Mouse (Mus musculus) CH12.LX (cell line): ENCODE measurements around the gene Trpc5. TPM values are rescaled to one million over a fixed set of nuclear protein-coding genes. Genes with fewer than 3 reads are reported as not detected.

Experiments
- DNase-seq: peaks from one replicate; pipeline ENCODE4 v3.0.0-alpha.2; 2013; ENCODE audit errors: extremely low read depth
- H3K27ac ChIP-seq: 2 replicates; pipeline ENCODE4 v1.5.1; 2012; ENCODE audit warnings: low read depth, mild to moderate bottlenecking, control low read depth, moderate library complexity; ENCODE audit not compliant: insufficient read depth
- H3K27me3 ChIP-seq: replicated peaks from 2 replicates; pipeline ENCODE3; 2012; ENCODE audit warnings: inconsistent platforms
- H3K36me3 ChIP-seq, 2 experiments: replicated peaks in 1 of 2; 2 replicates each; pipeline versions ENCODE3 to v1.6.1; 2012; ENCODE audit warnings: inconsistent platforms in 1 of 2, low read length in 1 of 2, mild to moderate bottlenecking in 1 of 2, mixed read lengths in 1 of 2, moderate library complexity in 1 of 2; ENCODE audit not compliant: control insufficient read depth in 1 of 2, insufficient read depth in 1 of 2
- H3K4me1 ChIP-seq, 2 experiments: 2 replicates each; pipeline ENCODE4 v1.6.1; 2012; ENCODE audit warnings: inconsistent platforms in 1 of 2, moderate library complexity in 1 of 2; ENCODE audit not compliant: insufficient read depth in 2 of 2, control insufficient read depth in 1 of 2
- H3K4me2 ChIP-seq: 2 replicates; pipeline ENCODE4 v1.6.1; 2012; ENCODE audit warnings: low read depth, mild to moderate bottlenecking, control low read depth; ENCODE audit not compliant: poor library complexity, insufficient read depth, severe bottlenecking
- H3K4me3 ChIP-seq, 3 experiments: fragments of 150-350 bp in 1 of 3; sonication (generic) in 1 of 3; replicated peaks in 1 of 3; 2 replicates each; pipeline versions ENCODE3 to v1.5.1; 2011 to 2012; ENCODE audit warnings: low read depth in 2 of 3, low read length in 2 of 3, mild to moderate bottlenecking in 2 of 3, moderate library complexity in 2 of 3, control low read depth in 1 of 3, improper control_type of control experiment in 1 of 3, inconsistent platforms in 1 of 3, mixed read lengths in 1 of 3; ENCODE audit not compliant: poor library complexity in 1 of 3
- H3K79me2 ChIP-seq: replicated peaks from 2 replicates; pipeline ENCODE4 v1.6.1; 2012; ENCODE audit warnings: mild to moderate bottlenecking, moderate library complexity; ENCODE audit not compliant: control insufficient read depth, poor library complexity, insufficient read depth, severe bottlenecking; ENCODE audit errors: extremely low read depth
- H3K9ac ChIP-seq: 2 replicates; pipeline ENCODE4 v1.6.1; 2012; ENCODE audit warnings: low read depth, mild to moderate bottlenecking, control low read depth, moderate library complexity; ENCODE audit not compliant: insufficient read depth
- H3K9me3 ChIP-seq: replicated peaks from 2 replicates; pipeline ENCODE3; 2012; ENCODE audit warnings: low read length, inconsistent platforms, mixed read lengths
- BHLHE40 ChIP-seq: IDR thresholded peaks from 2 replicates; pipeline ENCODE4 v1.6.1; 2011; ENCODE audit warnings: mild to moderate bottlenecking, low read depth, low read length, improper control_type of control experiment
- CHD1 ChIP-seq: IDR thresholded peaks from 2 replicates; pipeline ENCODE4 v1.6.1; 2012; ENCODE audit warnings: low read depth, low read length, improper control_type of control experiment, inconsistent platforms
- CTCF ChIP-seq, 2 experiments: IDR thresholded peaks in 1 of 2; conservative IDR thresholded peaks in 1 of 2; 2 replicates each; pipeline ENCODE4 v1.5.1; 2011 to 2012; ENCODE audit warnings: low read depth in 2 of 2, low read length in 2 of 2, improper control_type of control experiment in 1 of 2, inconsistent platforms in 1 of 2, mild to moderate bottlenecking in 1 of 2, moderate library complexity in 1 of 2
- GABPA ChIP-seq: IDR thresholded peaks from 2 replicates; pipeline ENCODE4 v1.6.1; 2012; ENCODE audit warnings: low read depth, low read length, improper control_type of control experiment, inconsistent platforms; ENCODE audit not compliant: insufficient replicate concordance
- HCFC1 ChIP-seq: IDR thresholded peaks from 2 replicates; pipeline ENCODE4 v1.6.1; 2012; ENCODE audit warnings: low read depth, mild to moderate bottlenecking, inconsistent platforms, low read length, improper control_type of control experiment
- IRF4 ChIP-seq: IDR thresholded peaks from 2 replicates; pipeline ENCODE4 v1.6.1; 2014; ENCODE audit warnings: low read depth, mild to moderate bottlenecking, inconsistent platforms, low read length, improper control_type of control experiment
- KAT2A ChIP-seq: IDR thresholded peaks from 2 replicates; pipeline ENCODE4 v1.6.1; 2012; ENCODE audit warnings: low read length, improper control_type of control experiment, inconsistent platforms; ENCODE audit not compliant: insufficient replicate concordance
- MAFK ChIP-seq: IDR thresholded peaks from 2 replicates; pipeline ENCODE4 v1.6.1; 2011; ENCODE audit warnings: low read length, improper control_type of control experiment; ENCODE audit not compliant: insufficient replicate concordance
- MEF2A ChIP-seq: IDR thresholded peaks from 2 replicates; pipeline ENCODE4 v1.6.1; 2014; ENCODE audit warnings: low read depth, mild to moderate bottlenecking, inconsistent platforms, low read length, improper control_type of control experiment, borderline replicate concordance
- POLR2A ChIP-seq: IDR thresholded peaks from 2 replicates; pipeline ENCODE4 v1.6.1; 2011; ENCODE audit warnings: low read depth, mild to moderate bottlenecking, improper control_type of control experiment, low read length
- RAD21 ChIP-seq: IDR thresholded peaks from 2 replicates; pipeline ENCODE4 v1.6.1; 2011; ENCODE audit warnings: low read depth, mild to moderate bottlenecking, low read length, improper control_type of control experiment, moderate library complexity
- RCOR1 ChIP-seq: conservative IDR thresholded peaks from 2 replicates; pipeline ENCODE4 v1.6.1; 2012; ENCODE audit warnings: low read depth, mild to moderate bottlenecking, inconsistent platforms, low read length, improper control_type of control experiment
- SIN3A ChIP-seq: IDR thresholded peaks from 2 replicates; pipeline ENCODE4 v1.6.1; 2012; ENCODE audit warnings: low read length, improper control_type of control experiment, inconsistent platforms
- SMC3 ChIP-seq: IDR thresholded peaks from 2 replicates; pipeline ENCODE4 v1.6.1; 2011; ENCODE audit warnings: low read depth, low read length, improper control_type of control experiment
- TCF12 ChIP-seq: IDR thresholded peaks from 2 replicates; pipeline ENCODE4 v1.6.1; 2014; ENCODE audit warnings: low read depth, mild to moderate bottlenecking, inconsistent platforms, low read length, improper control_type of control experiment
- USF1 ChIP-seq: IDR thresholded peaks from 2 replicates; pipeline ENCODE4 v1.6.1; 2014; ENCODE audit warnings: low read depth, mild to moderate bottlenecking, inconsistent platforms, low read length, improper control_type of control experiment
- USF2 ChIP-seq: conservative IDR thresholded peaks from 2 replicates; pipeline ENCODE4 v1.6.1; 2011; ENCODE audit warnings: low read depth, low read length, improper control_type of control experiment
- ZC3H11A ChIP-seq: IDR thresholded peaks from 2 replicates; pipeline ENCODE4 v1.6.1; 2012; ENCODE audit warnings: low read depth, mild to moderate bottlenecking, inconsistent platforms, low read length, improper control_type of control experiment
- ZKSCAN1 ChIP-seq: IDR thresholded peaks from 2 replicates; pipeline ENCODE4 v1.6.1; 2012; ENCODE audit warnings: low read depth, inconsistent platforms, low read length, improper control_type of control experiment, borderline replicate concordance
- ZMIZ1 ChIP-seq: IDR thresholded peaks from 2 replicates; pipeline ENCODE4 v1.6.1; 2012; ENCODE audit warnings: low read depth, mild to moderate bottlenecking, inconsistent platforms, low read length, improper control_type of control experiment
- ZNF384 ChIP-seq: IDR thresholded peaks from 2 replicates; pipeline ENCODE4 v1.6.1; 2012; ENCODE audit warnings: low read depth, low read length, improper control_type of control experiment, inconsistent platforms
- dilution Hi-C: fragments of 300-500 bp; cut with MboI; formaldehyde crosslinking; loops from 2 replicates; pipeline ENCODE4 v1.14.3; 2020; ENCODE audit warnings: low sequenced_read_pairs; ENCODE audit not compliant: extremely low pct_unique_long_range_greater_than_20kb, extremely low pct_ligation_motif_present
- in situ Hi-C: fragments of 300-500 bp; cut with MboI; formaldehyde crosslinking; loops from 3 replicates; pipeline ENCODE4 v1.14.3; 2019; ENCODE audit warnings: low sequenced_read_pairs, low pct_ligation_motif_present, low pct_unique_long_range_greater_than_20kb, mixed read lengths
- polyA plus RNA-seq: library from polyadenylated mRNA; unstranded; fragments of >175 nt; gene quantifications from 2 replicates; pipeline ENCODE4 v1.2.1, GENCODE M21; 2012; ENCODE audit warnings: low read depth; ENCODE audit not compliant: insufficient read length
- total RNA-seq, 2 experiments: library from RNA; depleted of rRNA; stranded (reverse); fragments of 300-350 nt in 1 of 2; fragments of >200 nt in 1 of 2; gene quantifications; 2 replicates each; pipeline ENCODE4 v1.2.3; 2012 to 2014

The Trpc5 gene
- total RNA-seq (2012; rRNA removed) (not detected in 2 replicates), total RNA-seq (2014; rRNA removed) (not detected in 2 replicates), polyA plus RNA-seq (not detected in 2 replicates)

- dilution Hi-C loops, result no loop called here
- Histone ChIP-seq H3K27ac (no peak within 1 kb of the TSS), H3K36me3 (no peaks in the 10 kb centered on the region), H3K9ac (no peak within 1 kb of the TSS), H3K9me3 (no peaks in the 10 kb centered on the region), H3K79me2 (no peaks in the 10 kb centered on the region), H3K27me3 (no peaks in the 10 kb centered on the region), H3K4me2 (no peak within 1 kb of the TSS), H3K4me3 (no peak within 1 kb of the TSS), H3K4me1 (no peaks in the 10 kb centered on the region)
- TF ChIP-seq MAFK (no peak), ZKSCAN1 (no peak), RCOR1 (no peak), ZNF384 (no peak), HCFC1 (no peak), POLR2A (no peak), RAD21 (no peak)
- in situ Hi-C loops, result no loop called here
- DNase-seq, result no peak
Observed at GRCm38 (mm10) chrX:144688142-144688206, at the start of gene Trpc5. Gene Trpc5, minus strand, starts transcription at chrX:144688180.

- in situ Hi-C loops, result no loop called here
- dilution Hi-C loops, result no loop called here
- H3K9me3 ChIP-seq, result no peaks in the 10 kb centered on the region
- no peaks in the 10 kb centered on the region for H3K4me1 ChIP-seq
- H3K36me3 ChIP-seq, result no peaks in the 10 kb centered on the region
- no peak overlapping the region for H3K4me2 ChIP-seq
- DNase-seq, result no peak
- H3K4me3 ChIP-seq, result no peak overlapping the region
- no peaks in the 10 kb centered on the region for H3K79me2 ChIP-seq
- no peaks in the 10 kb centered on the region for H3K27me3 ChIP-seq
- H3K9ac ChIP-seq, result no peak overlapping the region
- no peak overlapping the region for H3K27ac ChIP-seq
- no peak for TF ChIP-seq IRF4
- TF ChIP-seq, all 38 proteins: peak for 0
Observed at GRCm38 (mm10) chrX:144716330-144716729, 28.4 kb upstream of the Trpc5 start.

GRCm38 (mm10) chrX:144689859-144690181 is 1.8 kb upstream of the Trpc5 start:
- no peak for TF ChIP-seq USF1
- no peak for TF ChIP-seq TCF12
- no peak for TF ChIP-seq BHLHE40
- no peak for TF ChIP-seq CHD1
- TF ChIP-seq ZMIZ1, result no peak
- no peak for TF ChIP-seq CTCF (conservative IDR thresholded peaks at IDR 0.05 in 1 of 2, IDR thresholded peaks at IDR 0.05 in 1 of 2; ENCODE audit: low read depth in 2 of 2, low read length in 2 of 2)
- no peak for TF ChIP-seq USF2
- TF ChIP-seq ZC3H11A, result no peak
- no peak for TF ChIP-seq GABPA
- TF ChIP-seq RCOR1, result no peak
- no peak for TF ChIP-seq SIN3A
- TF ChIP-seq SMC3, result no peak
- TF ChIP-seq MEF2A, result no peak
- no peak for TF ChIP-seq KAT2A
- TF ChIP-seq IRF4, result no peak
- TF ChIP-seq, all 38 proteins: peak for 0
- Histone ChIP-seq H3K9me3 (no peaks in the 10 kb centered on the region), H3K27me3 (no peaks in the 10 kb centered on the region), H3K4me3 (no peak overlapping the region), H3K4me2 (no peak overlapping the region), H3K36me3 (no peaks in the 10 kb centered on the region), H3K79me2 (no peaks in the 10 kb centered on the region), H3K4me1 (no peaks in the 10 kb centered on the region), H3K9ac (no peak overlapping the region), H3K27ac (no peak overlapping the region)
- in situ Hi-C loops (no loop called here), dilution Hi-C loops (no loop called here)
- DNase-seq, result no peak
